Mouse (Mus musculus): ENCODE results near the gene Epsti1. TPM values are rescaled to one million over a fixed set of nuclear protein-coding genes. Genes with fewer than 3 reads are reported as not detected.

Gene Epsti1
- polyA plus RNA-seq, 1 experiment from 2014 or later, result 21.2 TPM

GRCm38 (mm10) chr14:77882669-77883068, 21.4 kb upstream of the Epsti1 start:
- Histone ChIP-seq H3K9me3 (ENCODE audit: control insufficient read depth) (no peaks in the 10 kb centered on the region), H3K27ac (ENCODE audit: low read depth, low read length) (no peak overlapping the region), H3K9ac (ENCODE audit: low read depth, low read length) (no peak overlapping the region), H3K4me1 (replicated peaks; ENCODE audit: control insufficient read depth, insufficient read depth, low read length) (no peaks in the 10 kb centered on the region), H3K27me3 (replicated peaks; ENCODE audit: control insufficient read depth, insufficient read depth, low read length) (no peaks in the 10 kb centered on the region), H3K4me3 (ENCODE audit: low read depth, low read length) (no peak overlapping the region), H3K4me2 (replicated peaks; ENCODE audit: low read depth) (no peak overlapping the region), H3K36me3 (ENCODE audit: control insufficient read depth, insufficient read depth) (no peaks in the 10 kb centered on the region)
- no peak for ATAC-seq
- 82% methylated on average over 6 of the region's 6 CpGs for WGBS
- no peak for TF ChIP-seq CTCF (IDR thresholded peaks at IDR 0.05; ENCODE audit: low read depth)

- ATAC-seq, result no peak
Measured at GRCm38 (mm10) chr14:77886376-77886775, 17.7 kb upstream of the Epsti1 start.

DNA sequence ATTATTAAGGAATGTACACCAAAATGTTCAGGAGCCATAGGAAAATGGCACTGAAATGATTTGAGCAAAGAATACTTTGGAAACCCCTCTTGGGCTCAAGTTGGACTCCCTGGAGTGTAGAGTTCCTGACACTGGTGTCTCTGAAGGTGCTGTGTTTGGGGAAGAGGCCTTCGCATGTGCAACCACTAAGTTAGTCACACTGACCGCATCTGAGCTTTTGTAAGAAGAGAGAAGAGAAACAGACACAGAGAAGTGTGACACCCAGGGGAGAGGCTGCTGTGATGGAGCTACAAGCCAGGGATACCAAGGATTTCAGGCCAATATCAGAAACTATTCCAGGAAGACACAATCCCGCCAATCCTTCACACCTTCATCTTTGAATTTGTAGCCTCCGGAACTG, 17.1 kb upstream of the Epsti1 start:
- Histone ChIP-seq H3K27ac (ENCODE audit: low read depth, low read length) (no peak overlapping the region), H3K27me3 (replicated peaks; ENCODE audit: control insufficient read depth, insufficient read depth, low read length) (no peaks in the 10 kb centered on the region), H3K4me3 (ENCODE audit: low read depth, low read length) (no peak overlapping the region), H3K4me1 (replicated peaks; ENCODE audit: control insufficient read depth, insufficient read depth, low read length) (no peaks in the 10 kb centered on the region), H3K4me2 (replicated peaks; ENCODE audit: low read depth) (no peak overlapping the region), H3K9me3 (ENCODE audit: control insufficient read depth) (no peaks in the 10 kb centered on the region), H3K9ac (ENCODE audit: low read depth, low read length) (no peak overlapping the region), H3K36me3 (ENCODE audit: control insufficient read depth, insufficient read depth) (no peaks in the 10 kb centered on the region)
- no peak for TF ChIP-seq CTCF (IDR thresholded peaks at IDR 0.05; ENCODE audit: low read depth)
- ATAC-seq, result no peak
- 81% methylated on average over 4 of the region's 4 CpGs for WGBS

More at GRCm38 (mm10) chr14:77886376-77886775, 17.7 kb upstream of the Epsti1 start:
- Histone ChIP-seq H3K9ac (ENCODE audit: low read depth, low read length) (no peak overlapping the region), H3K4me2 (replicated peaks; ENCODE audit: low read depth) (no peak overlapping the region), H3K27ac (ENCODE audit: low read depth, low read length) (no peak overlapping the region), H3K4me3 (ENCODE audit: low read depth, low read length) (no peak overlapping the region), H3K9me3 (ENCODE audit: control insufficient read depth) (no peaks in the 10 kb centered on the region), H3K27me3 (replicated peaks; ENCODE audit: control insufficient read depth, insufficient read depth, low read length) (no peaks in the 10 kb centered on the region), H3K36me3 (ENCODE audit: control insufficient read depth, insufficient read depth) (no peaks in the 10 kb centered on the region), H3K4me1 (replicated peaks; ENCODE audit: control insufficient read depth, insufficient read depth, low read length) (no peaks in the 10 kb centered on the region)
- 70% methylated on average over 3 of the region's 3 CpGs for WGBS
- no peak for TF ChIP-seq CTCF (IDR thresholded peaks at IDR 0.05; ENCODE audit: low read depth)

GRCm38 (mm10) chr14:77889911-77890310, 14.1 kb upstream of the Epsti1 start:
- WGBS, result 89% methylated on average over 7 of the region's 7 CpGs
- H3K4me1 ChIP-seq (replicated peaks; ENCODE audit: control insufficient read depth, insufficient read depth, low read length), result no peaks in the 10 kb centered on the region
- no peaks in the 10 kb centered on the region for H3K36me3 ChIP-seq (ENCODE audit: control insufficient read depth, insufficient read depth)
- no peak for ATAC-seq
- no peaks in the 10 kb centered on the region for H3K9me3 ChIP-seq (ENCODE audit: control insufficient read depth)
- no peak overlapping the region for H3K4me3 ChIP-seq (ENCODE audit: low read depth, low read length)
- peak; percentile 28 for TF ChIP-seq CTCF (IDR thresholded peaks at IDR 0.05; ENCODE audit: low read depth)
- H3K27me3 ChIP-seq (replicated peaks; ENCODE audit: control insufficient read depth, insufficient read depth, low read length), result no peaks in the 10 kb centered on the region
- no peak overlapping the region for H3K27ac ChIP-seq (ENCODE audit: low read depth, low read length)
- no peak overlapping the region for H3K4me2 ChIP-seq (replicated peaks; ENCODE audit: low read depth)
- H3K9ac ChIP-seq (ENCODE audit: low read depth, low read length), result no peak overlapping the region

DNA sequence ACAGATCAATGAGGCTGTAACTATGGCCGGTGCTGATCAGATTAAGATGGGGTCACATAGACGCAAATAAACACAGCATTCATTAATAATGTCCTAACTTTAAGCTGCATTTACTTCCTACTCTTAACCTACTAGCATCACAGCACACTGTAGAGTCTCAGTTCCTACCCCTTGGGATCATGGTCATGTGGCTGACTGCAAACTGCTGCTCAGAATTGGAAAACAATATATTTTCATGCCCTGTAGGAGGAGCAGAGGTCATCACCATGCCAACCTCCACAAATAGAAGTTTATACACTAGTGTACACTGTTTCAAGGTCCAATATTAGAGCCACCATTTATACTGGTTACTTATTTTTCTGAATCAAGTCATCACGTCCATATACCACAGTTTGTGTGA, 8.1 kb upstream of the Epsti1 start:
- 80% methylated on average over 3 of the region's 3 CpGs for WGBS
- Histone ChIP-seq H3K27ac (ENCODE audit: low read depth, low read length) (no peak overlapping the region), H3K9ac (ENCODE audit: low read depth, low read length) (no peak overlapping the region), H3K27me3 (replicated peaks; ENCODE audit: control insufficient read depth, insufficient read depth, low read length) (no peaks in the 10 kb centered on the region), H3K4me1 (replicated peaks; ENCODE audit: control insufficient read depth, insufficient read depth, low read length) (no peaks in the 10 kb centered on the region), H3K4me3 (ENCODE audit: low read depth, low read length) (no peak overlapping the region), H3K4me2 (replicated peaks; ENCODE audit: low read depth) (no peak overlapping the region), H3K9me3 (ENCODE audit: control insufficient read depth) (no peaks in the 10 kb centered on the region), H3K36me3 (ENCODE audit: control insufficient read depth, insufficient read depth) (no peaks in the 10 kb centered on the region)
- TF ChIP-seq CTCF (IDR thresholded peaks at IDR 0.05; ENCODE audit: low read depth), result no peak
- no peak for ATAC-seq

DNA sequence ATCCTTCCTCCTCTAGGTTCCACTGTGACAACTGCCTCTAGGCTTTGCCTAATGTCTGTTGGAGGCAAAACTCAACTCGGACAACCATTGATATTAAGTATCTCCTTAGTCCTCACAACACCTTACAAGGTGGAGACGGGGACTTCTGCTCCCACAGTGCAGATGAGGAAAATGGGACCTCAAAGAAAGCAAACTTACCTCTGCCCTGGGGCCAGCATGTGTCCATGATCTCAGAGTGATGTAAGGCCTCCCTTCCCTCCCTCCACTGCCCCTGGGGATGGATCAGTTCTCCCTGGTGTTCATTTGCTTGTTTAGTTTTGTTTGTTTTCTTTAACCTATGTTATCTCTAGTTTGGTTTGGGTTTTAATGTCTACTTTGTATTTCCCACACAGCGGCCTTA, 1.5 kb upstream of the Epsti1 start:
- no peak overlapping the region for H3K4me2 ChIP-seq (replicated peaks; ENCODE audit: low read depth)
- H3K4me1 ChIP-seq (replicated peaks; ENCODE audit: control insufficient read depth, insufficient read depth, low read length), result no peaks in the 10 kb centered on the region
- no peak for ATAC-seq
- no peak overlapping the region for H3K9ac ChIP-seq (ENCODE audit: low read depth, low read length)
- WGBS, result 93% methylated on average over 3 of the region's 3 CpGs
- H3K36me3 ChIP-seq (ENCODE audit: control insufficient read depth, insufficient read depth), result no peaks in the 10 kb centered on the region
- no peaks in the 10 kb centered on the region for H3K27me3 ChIP-seq (replicated peaks; ENCODE audit: control insufficient read depth, insufficient read depth, low read length)
- no peak overlapping the region for H3K27ac ChIP-seq (ENCODE audit: low read depth, low read length)
- H3K9me3 ChIP-seq (ENCODE audit: control insufficient read depth), result no peaks in the 10 kb centered on the region
- H3K4me3 ChIP-seq (ENCODE audit: low read depth, low read length), result no peak overlapping the region
- no peak for TF ChIP-seq CTCF (IDR thresholded peaks at IDR 0.05; ENCODE audit: low read depth)

- H3K4me1 ChIP-seq (replicated peaks; ENCODE audit: control insufficient read depth, insufficient read depth, low read length), result no peaks in the 10 kb centered on the region
- ATAC-seq, result no peak
- 0 out of 2 replicates have a peak overlapping the region, but pooled peaks have one; percentile 55 for H3K4me3 ChIP-seq (ENCODE audit: low read depth, low read length)
- H3K4me2 ChIP-seq (replicated peaks; ENCODE audit: low read depth), result peak overlapping the region; percentile 66
- no peak overlapping the region for H3K27ac ChIP-seq (ENCODE audit: low read depth, low read length)
- no peaks in the 10 kb centered on the region for H3K36me3 ChIP-seq (ENCODE audit: control insufficient read depth, insufficient read depth)
- WGBS, result 49% methylated on average over 5 of the region's 5 CpGs
- H3K27me3 ChIP-seq (replicated peaks; ENCODE audit: control insufficient read depth, insufficient read depth, low read length), result no peaks in the 10 kb centered on the region
- H3K9me3 ChIP-seq (ENCODE audit: control insufficient read depth), result no peaks in the 10 kb centered on the region
- TF ChIP-seq CTCF (IDR thresholded peaks at IDR 0.05; ENCODE audit: low read depth), result no peak
- no peak overlapping the region for H3K9ac ChIP-seq (ENCODE audit: low read depth, low read length)
Measured at GRCm38 (mm10) chr14:77905466-77905865, 1.4 kb downstream of the Epsti1 start.
